Mouse (Mus musculus): Measurements from ENCODE around the gene Adgrg5. TPM values are rescaled to one million over a fixed set of nuclear protein-coding genes. Genes with fewer than 3 reads are reported as not detected.

The Adgrg5 gene
- 0.15 and 0.73 TPM in 2 replicates for polyA plus RNA-seq (2015; fragmentation: Nextera tagmentation; extraction: Ambion mirVana)

GRCm38 (mm10) chr8:94923405-94923804 lies at the start of gene Adgrg5:
Gene Adgrg5, plus strand, starts transcription at chr8:94923694.
- H3K9me3 ChIP-seq (ENCODE audit: control insufficient read depth, low read length), result no peaks in the 10 kb centered on the region
- no peak within 1 kb of the TSS for H3K27ac ChIP-seq (ENCODE audit: low read length)
- 41% methylated on average over 7 of the region's 8 CpGs for WGBS
- no peak within 1 kb of the TSS for H3K9ac ChIP-seq (ENCODE audit: low read length)
- H3K27me3 ChIP-seq (ENCODE audit: control insufficient read depth, insufficient read depth, low read depth, low read length), result no peaks in the 10 kb centered on the region
- no peak within 1 kb of the TSS for H3K4me2 ChIP-seq (ENCODE audit: low read depth, low read length)
- no peaks in the 10 kb centered on the region for H3K36me3 ChIP-seq (ENCODE audit: control insufficient read depth, insufficient read depth, low read length)
- ATAC-seq (ENCODE audit: low read depth), result no peak
- H3K4me3 ChIP-seq (ENCODE audit: low read length), result no peak within 1 kb of the TSS
- peaks cover 7% of the 10 kb centered on the region for H3K4me1 ChIP-seq (replicated peaks; ENCODE audit: control insufficient read depth, insufficient read depth, low read length)

- H3K4me1 ChIP-seq (replicated peaks; ENCODE audit: control insufficient read depth, insufficient read depth, low read length), result peaks cover 49% of the 10 kb centered on the region
- ATAC-seq (ENCODE audit: low read depth), result no peak
- H3K9me3 ChIP-seq (ENCODE audit: control insufficient read depth, low read length), result no peaks in the 10 kb centered on the region
- peak overlapping the region; percentile 88 for H3K4me2 ChIP-seq (ENCODE audit: low read depth, low read length)
- H3K36me3 ChIP-seq (ENCODE audit: control insufficient read depth, insufficient read depth, low read length), result no peaks in the 10 kb centered on the region
- peak overlapping the region; percentile 78 for H3K9ac ChIP-seq (ENCODE audit: low read length)
- no peaks in the 10 kb centered on the region for H3K27me3 ChIP-seq (ENCODE audit: control insufficient read depth, insufficient read depth, low read depth, low read length)
- H3K4me3 ChIP-seq (ENCODE audit: low read length), result peak overlapping the region; percentile 72
- H3K27ac ChIP-seq (ENCODE audit: low read length), result no peak overlapping the region
- 11% methylated on average over 6 of the region's 6 CpGs for WGBS
Measured at GRCm38 (mm10) chr8:94874358-94874757, 49.1 kb upstream of the Adgrg5 start.

GRCm38 (mm10) chr8:94875096-94875870 lies 48.2 kb upstream of the Adgrg5 start:
- Histone ChIP-seq H3K9ac (ENCODE audit: low read length) (peak overlapping the region; percentile 78), H3K36me3 (ENCODE audit: control insufficient read depth, insufficient read depth, low read length) (no peaks in the 10 kb centered on the region), H3K4me3 (ENCODE audit: low read length) (peak overlapping the region; percentile 72), H3K27ac (ENCODE audit: low read length) (peak overlapping the region; percentile 77), H3K9me3 (ENCODE audit: control insufficient read depth, low read length) (no peaks in the 10 kb centered on the region), H3K4me1 (replicated peaks; ENCODE audit: control insufficient read depth, insufficient read depth, low read length) (peaks cover 40% of the 10 kb centered on the region), H3K27me3 (ENCODE audit: control insufficient read depth, insufficient read depth, low read depth, low read length) (no peaks in the 10 kb centered on the region), H3K4me2 (ENCODE audit: low read depth, low read length) (peak overlapping the region; percentile 88)
- ATAC-seq (ENCODE audit: low read depth), result no peak
- WGBS, result 11% methylated on average over 17 of the region's 17 CpGs

- H3K9me3 ChIP-seq (ENCODE audit: control insufficient read depth, low read length), result no peaks in the 10 kb centered on the region
- WGBS, result under 1% methylated on average over 13 of the region's 20 CpGs
- H3K4me1 ChIP-seq (replicated peaks; ENCODE audit: control insufficient read depth, insufficient read depth, low read length), result peaks cover 35% of the 10 kb centered on the region
- H3K4me3 ChIP-seq (ENCODE audit: low read length), result peak overlapping the region; percentile 72
- no peaks in the 10 kb centered on the region for H3K27me3 ChIP-seq (ENCODE audit: control insufficient read depth, insufficient read depth, low read depth, low read length)
- peak overlapping the region; percentile 78 for H3K9ac ChIP-seq (ENCODE audit: low read length)
- peak overlapping the region; percentile 77 for H3K27ac ChIP-seq (ENCODE audit: low read length)
- no peak for ATAC-seq (ENCODE audit: low read depth)
- H3K36me3 ChIP-seq (ENCODE audit: control insufficient read depth, insufficient read depth, low read length), result no peaks in the 10 kb centered on the region
- H3K4me2 ChIP-seq (ENCODE audit: low read depth, low read length), result peak overlapping the region; percentile 88
Measured at GRCm38 (mm10) chr8:94875871-94876150, 47.7 kb upstream of the Adgrg5 start.

- WGBS, result under 1% methylated on average over 30 of the region's 37 CpGs
- H3K27me3 ChIP-seq (ENCODE audit: control insufficient read depth, insufficient read depth, low read depth, low read length), result no peaks in the 10 kb centered on the region
- H3K4me3 ChIP-seq (ENCODE audit: low read length), result peak within 1 kb of the TSS; percentile 72
- H3K4me1 ChIP-seq (replicated peaks; ENCODE audit: control insufficient read depth, insufficient read depth, low read length), result peaks cover 31% of the 10 kb centered on the region
- H3K4me2 ChIP-seq (ENCODE audit: low read depth, low read length), result peak within 1 kb of the TSS; percentile 88
- no peaks in the 10 kb centered on the region for H3K36me3 ChIP-seq (ENCODE audit: control insufficient read depth, insufficient read depth, low read length)
- peak; percentile 89 for ATAC-seq (ENCODE audit: low read depth)
- H3K27ac ChIP-seq (ENCODE audit: low read length), result peak within 1 kb of the TSS; percentile 77
- no peaks in the 10 kb centered on the region for H3K9me3 ChIP-seq (ENCODE audit: control insufficient read depth, low read length)
- peak within 1 kb of the TSS; percentile 78 for H3K9ac ChIP-seq (ENCODE audit: low read length)
Measured at GRCm38 (mm10) chr8:94876197-94876730, 47.2 kb upstream of the Adgrg5 start, which contains the start of gene Dok4. Gene Dok4, minus strand, starts transcription at chr8:94876330.

- 24% methylated on average over 3 of the region's 3 CpGs for WGBS
- peaks cover 25% of the 10 kb centered on the region for H3K4me1 ChIP-seq (replicated peaks; ENCODE audit: control insufficient read depth, insufficient read depth, low read length)
- no peaks in the 10 kb centered on the region for H3K36me3 ChIP-seq (ENCODE audit: control insufficient read depth, insufficient read depth, low read length)
- H3K9ac ChIP-seq (ENCODE audit: low read length), result 0 out of 2 replicates have a peak overlapping the region, but pooled peaks have one; percentile 7
- ATAC-seq (ENCODE audit: low read depth), result peak; percentile 0; the same call in 1 of the 2 replicates
- H3K4me3 ChIP-seq (ENCODE audit: low read length), result peak overlapping the region; percentile 72; the same call in 1 of the 2 replicates
- H3K4me2 ChIP-seq (ENCODE audit: low read depth, low read length), result peak overlapping the region; percentile 88
- peak overlapping the region; percentile 75 for H3K27ac ChIP-seq (ENCODE audit: low read length)
- H3K9me3 ChIP-seq (ENCODE audit: control insufficient read depth, low read length), result no peaks in the 10 kb centered on the region
- H3K27me3 ChIP-seq (ENCODE audit: control insufficient read depth, insufficient read depth, low read depth, low read length), result no peaks in the 10 kb centered on the region
Measured at GRCm38 (mm10) chr8:94876820-94877219, 46.7 kb upstream of the Adgrg5 start.

- WGBS, result 58% methylated on average over 4 of the region's 4 CpGs
- Histone ChIP-seq H3K4me1 (replicated peaks; ENCODE audit: control insufficient read depth, insufficient read depth, low read length) (peaks cover 7% of the 10 kb centered on the region), H3K4me3 (ENCODE audit: low read length) (no peak overlapping the region), H3K9ac (ENCODE audit: low read length) (no peak overlapping the region), H3K36me3 (ENCODE audit: control insufficient read depth, insufficient read depth, low read length) (no peaks in the 10 kb centered on the region), H3K4me2 (ENCODE audit: low read depth, low read length) (no peak overlapping the region), H3K27ac (ENCODE audit: low read length) (no peak overlapping the region), H3K27me3 (ENCODE audit: control insufficient read depth, insufficient read depth, low read depth, low read length) (no peaks in the 10 kb centered on the region), H3K9me3 (ENCODE audit: control insufficient read depth, low read length) (no peaks in the 10 kb centered on the region)
- no peak for ATAC-seq (ENCODE audit: low read depth)
Measured at GRCm38 (mm10) chr8:94880742-94881141, 42.8 kb upstream of the Adgrg5 start.

- peak overlapping the region; percentile 33; the same call in 1 of the 2 replicates for H3K4me2 ChIP-seq (ENCODE audit: low read depth, low read length)
- no peaks in the 10 kb centered on the region for H3K27me3 ChIP-seq (ENCODE audit: control insufficient read depth, insufficient read depth, low read depth, low read length)
- H3K9ac ChIP-seq (ENCODE audit: low read length), result no peak overlapping the region
- ATAC-seq (ENCODE audit: low read depth), result no peak; the same call in 1 of the 2 replicates
- no peak overlapping the region for H3K27ac ChIP-seq (ENCODE audit: low read length)
- no peaks in the 10 kb centered on the region for H3K4me1 ChIP-seq (replicated peaks; ENCODE audit: control insufficient read depth, insufficient read depth, low read length)
- H3K36me3 ChIP-seq (ENCODE audit: control insufficient read depth, insufficient read depth, low read length), result no peaks in the 10 kb centered on the region
- H3K4me3 ChIP-seq (ENCODE audit: low read length), result no peak overlapping the region
- WGBS, result 27% methylated on average over 14 of the region's 14 CpGs
- H3K9me3 ChIP-seq (ENCODE audit: control insufficient read depth, low read length), result no peaks in the 10 kb centered on the region
Measured at GRCm38 (mm10) chr8:94888383-94889036, 35.0 kb upstream of the Adgrg5 start.

- no peak overlapping the region for H3K4me3 ChIP-seq (ENCODE audit: low read length)
- H3K4me2 ChIP-seq (ENCODE audit: low read depth, low read length), result no peak overlapping the region
- ATAC-seq (ENCODE audit: low read depth), result peak; percentile 84
- 13% methylated on average over 2 of the region's 2 CpGs for WGBS
- no peaks in the 10 kb centered on the region for H3K27me3 ChIP-seq (ENCODE audit: control insufficient read depth, insufficient read depth, low read depth, low read length)
- 0 out of 2 replicates have a peak overlapping the region, but pooled peaks have one; percentile 55 for H3K27ac ChIP-seq (ENCODE audit: low read length)
- no peaks in the 10 kb centered on the region for H3K36me3 ChIP-seq (ENCODE audit: control insufficient read depth, insufficient read depth, low read length)
- no peaks in the 10 kb centered on the region for H3K4me1 ChIP-seq (replicated peaks; ENCODE audit: control insufficient read depth, insufficient read depth, low read length)
- H3K9ac ChIP-seq (ENCODE audit: low read length), result no peak overlapping the region
- no peaks in the 10 kb centered on the region for H3K9me3 ChIP-seq (ENCODE audit: control insufficient read depth, low read length)
Measured at GRCm38 (mm10) chr8:94892917-94893316, 30.6 kb upstream of the Adgrg5 start.
